Mouse (Mus musculus) MEL (cell line): ENCODE data around the gene Gabbr2.

Experiments
- CTCF ChIP-seq, 3 experiments: IDR thresholded peaks in 2 of 3; conservative IDR thresholded peaks in 1 of 3; 2 replicates each; pipeline ENCODE4 v1.5.1; 2011 to 2012; ENCODE audit warnings: low read length in 3 of 3, low read depth in 2 of 3, mild to moderate bottlenecking in 2 of 3, improper control_type of control experiment in 1 of 3, inconsistent platforms in 1 of 3, mixed read lengths in 1 of 3, moderate library complexity in 1 of 3; ENCODE audit not compliant: control insufficient read depth in 1 of 3, insufficient read depth in 1 of 3, poor library complexity in 1 of 3, severe bottlenecking in 1 of 3
- POLR2AphosphoS2 ChIP-seq: IDR thresholded peaks from 2 replicates; pipeline ENCODE4 v1.6.1; 2011; ENCODE audit warnings: low read length, improper control_type of control experiment
- ZNF384 ChIP-seq: IDR thresholded peaks from 2 replicates; pipeline ENCODE4 v1.6.1; 2012; ENCODE audit warnings: low read depth, mild to moderate bottlenecking, inconsistent platforms, low read length, improper control_type of control experiment

DNA sequence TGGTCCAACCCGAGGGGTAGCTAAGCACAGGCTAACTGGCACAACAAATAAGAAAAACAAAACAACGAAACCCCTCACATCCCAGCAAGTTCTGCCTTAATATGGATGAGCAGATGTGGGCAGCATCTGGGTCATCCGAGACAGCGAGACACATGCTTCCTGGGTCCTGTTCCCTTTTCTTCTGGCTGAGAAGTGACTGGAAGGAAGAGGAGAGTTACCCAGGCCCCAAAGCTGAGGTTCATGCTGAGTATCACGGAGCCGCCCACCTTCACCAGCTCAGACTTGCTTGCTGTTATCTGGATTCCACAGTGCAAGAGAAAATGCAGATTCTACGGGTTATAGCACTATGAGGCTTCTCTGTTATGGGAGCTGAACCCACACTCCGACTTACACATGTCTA is 370.7 kb downstream of the Gabbr2 start:
- TF ChIP-seq POLR2AphosphoS2 (no peak), CTCF (IDR thresholded peaks at IDR 0.05 in 2 of 3, conservative IDR thresholded peaks at IDR 0.05 in 1 of 3; ENCODE audit: control insufficient read depth in 1 of 3, insufficient read depth in 1 of 3, low read depth in 2 of 3, low read length in 3 of 3, poor library complexity in 1 of 3, severe bottlenecking in 1 of 3) (no peak), ZNF384 (no peak)
